8 mouse cellular contexts compared by ENCODE assay signal in genomic region chr11:96399923-96400322, GRCm38 (mm10). TPM values are rescaled to one million over a fixed set of nuclear protein-coding genes. Genes with fewer than 3 reads are reported as not detected.
A peak's percentile ranks its signal among the peaks of the same experiment; 100 is the strongest.
DNase-seq lines count a peak whose midpoint lies in the region; ATAC-seq lines count a peak whose summit lies in the region.

No protein-coding gene starts in this region.

- H3K4me2 ChIP-seq in midbrain, embryonic 11.5 days = no peak overlapping the region
- H3K4me2 ChIP-seq in midbrain, embryonic 13.5 days (replicated peaks) = no peak overlapping the region
- H3K4me2 ChIP-seq in liver, embryonic 11.5 days = no peak overlapping the region

- no peak for ATAC-seq in midbrain, embryonic 11.5 days (ENCODE audit: low FRiP score)
- no peak for ATAC-seq in midbrain, embryonic 13.5 days
- ATAC-seq in liver, embryonic 11.5 days (replicated peaks; ENCODE audit: low FRiP score) = peak; percentile 45; the same call in 1 of the 2 replicates
- no peak for ATAC-seq in erythroblast, adult 5-6 weeks (replicated peaks; ENCODE audit: low FRiP score, poor library complexity, severe bottlenecking)

- no peak overlapping the region for H3K4me3 ChIP-seq in midbrain, embryonic 11.5 days (ENCODE audit: low read depth, low read length)
- H3K4me3 ChIP-seq in midbrain, embryonic 13.5 days (replicated peaks) = no peak overlapping the region
- no peak overlapping the region for H3K4me3 ChIP-seq in liver, embryonic 11.5 days (ENCODE audit: low read depth, low read length)

- peaks cover 6% of the 10 kb centered on the region for H3K4me1 ChIP-seq in midbrain, embryonic 11.5 days (ENCODE audit: control insufficient read depth, insufficient read depth, low read length)
- peaks cover 13% of the 10 kb centered on the region for H3K4me1 ChIP-seq in midbrain, embryonic 13.5 days (replicated peaks)
- H3K4me1 ChIP-seq in liver, embryonic 11.5 days (replicated peaks; ENCODE audit: control insufficient read depth, insufficient read depth, low read length) = peaks cover 12% of the 10 kb centered on the region; the same call in 1 of the 2 replicates

- no peaks in the 10 kb centered on the region for H3K9me3 ChIP-seq in midbrain, embryonic 11.5 days (ENCODE audit: control insufficient read depth, low read length)
- no peaks in the 10 kb centered on the region for H3K9me3 ChIP-seq in midbrain, embryonic 13.5 days
- H3K9me3 ChIP-seq in liver, embryonic 11.5 days (ENCODE audit: control insufficient read depth, low read length) = no peaks in the 10 kb centered on the region

- 22% methylated on average over 8 of the region's 8 CpGs for WGBS in midbrain, embryonic 11.5 days
- 20% methylated on average over 8 of the region's 8 CpGs for WGBS in midbrain, embryonic 13.5 days
- 3% methylated on average over 8 of the region's 8 CpGs for WGBS in liver, embryonic 11.5 days

- peak; percentile 72 for DNase-seq in midbrain, embryonic 11.5 days (ENCODE audit: low spot score, missing footprints)
- DNase-seq in heart, adult 9 months (ENCODE audit: low spot score in 2 of 2) = peak; percentile 27 to 28
- DNase-seq in liver, embryonic 11.5 days (ENCODE audit: low spot score) = peak; percentile 56
- no peak for DNase-seq in gastrocnemius, postnatal 10 days
- no peak for DNase-seq in frontal cortex, postnatal 10 days (ENCODE audit: low spot score in 2 of 2)
- DNase-seq in left cerebral cortex, adult 9 months (ENCODE audit: low spot score in 2 of 2) = no peak

- no peak overlapping the region for H3K27ac ChIP-seq in midbrain, embryonic 11.5 days (ENCODE audit: low read depth, low read length)
- H3K27ac ChIP-seq in midbrain, embryonic 13.5 days = no peak overlapping the region
- H3K27ac ChIP-seq in liver, embryonic 11.5 days (ENCODE audit: low read depth, low read length) = no peak overlapping the region

- no peak overlapping the region for H3K9ac ChIP-seq in midbrain, embryonic 11.5 days (ENCODE audit: low read length)
- no peak overlapping the region for H3K9ac ChIP-seq in midbrain, embryonic 13.5 days (replicated peaks)
- H3K9ac ChIP-seq in liver, embryonic 11.5 days (ENCODE audit: low read depth, low read length) = no peak overlapping the region

- H3K36me3 ChIP-seq in midbrain, embryonic 11.5 days (ENCODE audit: control insufficient read depth, insufficient read depth, low read length) = no peaks in the 10 kb centered on the region
- H3K36me3 ChIP-seq in midbrain, embryonic 13.5 days = no peaks in the 10 kb centered on the region
- H3K36me3 ChIP-seq in liver, embryonic 11.5 days (ENCODE audit: control insufficient read depth, insufficient read depth, low read length) = no peaks in the 10 kb centered on the region

- H3K27me3 ChIP-seq in midbrain, embryonic 11.5 days (ENCODE audit: control insufficient read depth, insufficient read depth, low read length) = 0 out of 2 replicates have a peak, but pooled peaks cover 5% of the 10 kb centered on the region
- H3K27me3 ChIP-seq in midbrain, embryonic 13.5 days = peaks cover 16% of the 10 kb centered on the region; the same call in 1 of the 2 replicates
- H3K27me3 ChIP-seq in liver, embryonic 11.5 days (replicated peaks; ENCODE audit: control insufficient read depth, insufficient read depth, low read length) = peaks cover 15% of the 10 kb centered on the region

RNA-seq across cellular contexts. Expression of gene Hoxb1, which starts 34.4 kb away (rescaled TPM):
- polyA plus RNA-seq in midbrain, embryonic 11.5 days (2014; fragmentation: Nextera tagmentation; extraction: Ambion mirVana) = not detected in 2 replicates
- not detected in 2 replicates for polyA plus RNA-seq in midbrain, embryonic 13.5 days (2015; fragmentation: Nextera tagmentation; extraction: Ambion mirVana)
- polyA plus RNA-seq in liver, embryonic 11.5 days (2014; fragmentation: Nextera tagmentation; extraction: Ambion mirVana) = 0.73 and 0.85 TPM in 2 replicates
- total RNA-seq in erythroblast, adult 5-6 weeks (2015; ENCODE audit: low replicate concordance) = not detected in 2 replicates
- total RNA-seq in erythroblast, adult 5-6 weeks (2017; ENCODE audit: low replicate concordance) = not detected in 2 replicates
- not detected for total RNA-seq in gastrocnemius, postnatal 10 days (2021)

RNA-seq across cellular contexts. Expression of gene Hoxb2, which starts 49.6 kb away (rescaled TPM):
- not detected in 2 replicates for polyA plus RNA-seq in midbrain, embryonic 11.5 days (2014; fragmentation: Nextera tagmentation; extraction: Ambion mirVana)
- 0.19 and 0.28 TPM in 2 replicates for polyA plus RNA-seq in midbrain, embryonic 13.5 days (2015; fragmentation: Nextera tagmentation; extraction: Ambion mirVana)
- 11.2 and 11.3 TPM in 2 replicates for polyA plus RNA-seq in liver, embryonic 11.5 days (2014; fragmentation: Nextera tagmentation; extraction: Ambion mirVana)
- not detected in 2 replicates for total RNA-seq in erythroblast, adult 5-6 weeks (2015; ENCODE audit: low replicate concordance)
- not detected in 2 replicates for total RNA-seq in erythroblast, adult 5-6 weeks (2017; ENCODE audit: low replicate concordance)
- total RNA-seq in gastrocnemius, postnatal 10 days (2021) = 1 to 10 TPM in 1 of 2 experiments, under 1 TPM in 1; 0.66 to 1.3 TPM

Comparison
In these comparisons a context has a peak if more than half of its experiments do, and no peak if none do; other contexts are left out.
1. DNase-seq: peak in midbrain, embryonic 11.5 days (single experiment), heart, adult 9 months (2 of 2) and liver, embryonic 11.5 days (single experiment); none in gastrocnemius, postnatal 10 days (single experiment), frontal cortex, postnatal 10 days (0 of 2) and left cerebral cortex, adult 9 months (0 of 2).